Mouse (Mus musculus) ES-Bruce4 (cell line): ENCODE results near the gene Mtfr2. TPM values are rescaled to one million over a fixed set of nuclear protein-coding genes. Genes with fewer than 3 reads are reported as not detected.

Experiments
- H3K27ac ChIP-seq: 2 replicates; pipeline ENCODE4 v1.5.1; 2012; ENCODE audit warnings: low read length, inconsistent platforms; ENCODE audit not compliant: insufficient read depth
- H3K27me3 ChIP-seq: 2 replicates; pipeline ENCODE4 v1.6.1; 2012; ENCODE audit warnings: mild to moderate bottlenecking, low read length, inconsistent platforms; ENCODE audit not compliant: control insufficient read depth, poor library complexity, insufficient read depth, severe bottlenecking
- H3K36me3 ChIP-seq: 2 replicates; pipeline ENCODE4 v1.6.1; 2012; ENCODE audit warnings: inconsistent platforms, mild to moderate bottlenecking, low read length, moderate library complexity; ENCODE audit not compliant: control insufficient read depth, poor library complexity, insufficient read depth, severe bottlenecking
- H3K4me1 ChIP-seq: one replicate; pipeline ENCODE4 v1.8.1; 2011; ENCODE audit warnings: low read length; ENCODE audit not compliant: control insufficient read depth, insufficient read depth
- H3K4me3 ChIP-seq: 2 replicates; pipeline ENCODE4 v1.5.1; 2011; ENCODE audit warnings: low read depth, mild to moderate bottlenecking, low read length
- H3K9ac ChIP-seq: 2 replicates; pipeline ENCODE4 v1.6.1; 2012; ENCODE audit warnings: low read depth, mild to moderate bottlenecking, inconsistent platforms; ENCODE audit not compliant: poor library complexity, severe bottlenecking
- H3K9me3 ChIP-seq: replicated peaks from 2 replicates; pipeline ENCODE4 v1.6.1; 2012; ENCODE audit warnings: mild to moderate bottlenecking, low read length, inconsistent platforms; ENCODE audit not compliant: control insufficient read depth, poor library complexity, insufficient read depth, severe bottlenecking
- CTCF ChIP-seq: IDR thresholded peaks from one replicate; pipeline ENCODE4 v1.8.1; 2011; ENCODE audit warnings: low read depth, low read length
- EP300 ChIP-seq: IDR thresholded peaks from 2 replicates; pipeline ENCODE4 v1.6.1; 2011; ENCODE audit warnings: low read depth, low read length; ENCODE audit not compliant: insufficient read depth
- POLR2A ChIP-seq: IDR thresholded peaks from one replicate; pipeline ENCODE4 v1.8.1; 2011; ENCODE audit warnings: low read length; ENCODE audit not compliant: insufficient read depth
- polyA plus RNA-seq: library from polyadenylated mRNA; stranded (reverse); fragments of >200 nt; gene quantifications from 2 replicates; pipeline ENCODE4 v1.2.4, GENCODE M21; 2011; ENCODE audit warnings: low read depth; ENCODE audit not compliant: missing spikeins, insufficient read depth, insufficient read length

Gene Mtfr2
- polyA plus RNA-seq, 1 experiment = 20.2 TPM

GRCm38 (mm10) chr10:20331262-20331661, 16.3 kb upstream of the Mtfr2 start:
- H3K27ac ChIP-seq = no peak overlapping the region
- H3K27me3 ChIP-seq = no peaks in the 10 kb centered on the region
- no peak overlapping the region for H3K4me3 ChIP-seq
- no peak for TF ChIP-seq POLR2A
- no peak for TF ChIP-seq CTCF
- H3K36me3 ChIP-seq = peaks cover 84% of the 10 kb centered on the region
- no peaks in the 10 kb centered on the region for H3K9me3 ChIP-seq
- no peak overlapping the region for H3K9ac ChIP-seq
- H3K4me1 ChIP-seq = no peaks in the 10 kb centered on the region

GRCm38 (mm10) chr10:20337872-20338271, 9.7 kb upstream of the Mtfr2 start:
- Histone ChIP-seq H3K4me1 (no peaks in the 10 kb centered on the region), H3K36me3 (peaks cover 79% of the 10 kb centered on the region), H3K27me3 (no peaks in the 10 kb centered on the region), H3K9me3 (no peaks in the 10 kb centered on the region), H3K4me3 (no peak overlapping the region), H3K9ac (no peak overlapping the region), H3K27ac (no peak overlapping the region)
- TF ChIP-seq POLR2A (no peak), CTCF (no peak), EP300 (no peak)

- Histone ChIP-seq H3K36me3 (peaks cover 38% of the 10 kb centered on the region), H3K9ac (no peak overlapping the region), H3K9me3 (no peaks in the 10 kb centered on the region), H3K27me3 (no peaks in the 10 kb centered on the region), H3K4me1 (no peaks in the 10 kb centered on the region), H3K4me3 (no peak overlapping the region), H3K27ac (no peak overlapping the region)
- TF ChIP-seq CTCF = no peak
Observed at GRCm38 (mm10) chr10:20345736-20346135, 1.8 kb upstream of the Mtfr2 start.

GRCm38 (mm10) chr10:20348894-20349293, 1.3 kb downstream of the Mtfr2 start:
- Histone ChIP-seq H3K9ac (no peak overlapping the region), H3K27ac (no peak overlapping the region), H3K36me3 (peaks cover 20% of the 10 kb centered on the region), H3K9me3 (no peaks in the 10 kb centered on the region), H3K4me3 (no peak overlapping the region), H3K27me3 (no peaks in the 10 kb centered on the region), H3K4me1 (no peaks in the 10 kb centered on the region)
- TF ChIP-seq EP300 (no peak), CTCF (no peak), POLR2A (no peak)

- H3K27me3 ChIP-seq = no peaks in the 10 kb centered on the region
- no peak for TF ChIP-seq CTCF
- no peak overlapping the region for H3K27ac ChIP-seq
- H3K9ac ChIP-seq = no peak overlapping the region
- H3K36me3 ChIP-seq = peaks cover 7% of the 10 kb centered on the region
- H3K4me1 ChIP-seq = no peaks in the 10 kb centered on the region
- H3K4me3 ChIP-seq = no peak overlapping the region
- no peaks in the 10 kb centered on the region for H3K9me3 ChIP-seq
Observed at GRCm38 (mm10) chr10:20361542-20362449, 14.2 kb downstream of the Mtfr2 start.

- no peaks in the 10 kb centered on the region for H3K27me3 ChIP-seq
- no peak overlapping the region for H3K27ac ChIP-seq
- no peak overlapping the region for H3K4me3 ChIP-seq
- H3K9ac ChIP-seq = no peak overlapping the region
- H3K36me3 ChIP-seq = peaks cover 7% of the 10 kb centered on the region
- no peak for TF ChIP-seq CTCF
- no peak for TF ChIP-seq EP300
- no peak for TF ChIP-seq POLR2A
- no peaks in the 10 kb centered on the region for H3K9me3 ChIP-seq
- H3K4me1 ChIP-seq = no peaks in the 10 kb centered on the region
Observed at GRCm38 (mm10) chr10:20362450-20363118, 15.0 kb downstream of the Mtfr2 start.
